Mouse (Mus musculus) heart, embryonic 15.5 days (tissue): Measurements from ENCODE around the gene Olfml2a. TPM values are rescaled to one million over a fixed set of nuclear protein-coding genes. Genes with fewer than 3 reads are reported as not detected.
A peak's percentile ranks its signal among the peaks of the same experiment; 100 is the strongest.

Experiments
- ATAC-seq: fragments of 200-750 bp; cut with Nextera tagmentation; replicated peaks from 2 replicates; pipeline ENCODE4 v1.8.0; 2017; ENCODE audit warnings: low read depth, moderate TSS enrichment; ENCODE audit not compliant: insufficient number of reproducible peaks, insufficient read depth, low FRiP score
- H3K27ac ChIP-seq: fragments of 300-500 bp; sonication (generic); 2 replicates; pipeline ENCODE4 v1.5.1; 2015; ENCODE audit warnings: mild to moderate bottlenecking, inconsistent platforms
- H3K27me3 ChIP-seq: fragments of 300-500 bp; sonication (generic); 2 replicates; pipeline ENCODE4 v1.6.1; 2015; ENCODE audit warnings: inconsistent platforms
- H3K36me3 ChIP-seq: fragments of 300-500 bp; sonication (generic); 2 replicates; pipeline ENCODE4 v1.6.1; 2015; ENCODE audit warnings: mild to moderate bottlenecking, inconsistent platforms
- H3K4me1 ChIP-seq: fragments of 300-500 bp; sonication (generic); replicated peaks from 2 replicates; pipeline ENCODE4 v1.6.1; 2015; ENCODE audit warnings: inconsistent platforms
- H3K4me2 ChIP-seq: fragments of 300-500 bp; sonication (generic); 2 replicates; pipeline ENCODE4 v1.6.1; 2015; ENCODE audit warnings: inconsistent platforms, mild to moderate bottlenecking, moderate library complexity
- H3K4me3 ChIP-seq: fragments of 300-500 bp; sonication (generic); 2 replicates; pipeline ENCODE4 v1.5.1; 2015; ENCODE audit warnings: mild to moderate bottlenecking, inconsistent platforms
- H3K9ac ChIP-seq: fragments of 300-500 bp; sonication (generic); 2 replicates; pipeline ENCODE4 v1.6.1; 2015; ENCODE audit warnings: mild to moderate bottlenecking, inconsistent platforms
- H3K9me3 ChIP-seq: fragments of 300-500 bp; sonication (generic); replicated peaks from 2 replicates; pipeline ENCODE4 v1.6.1; 2016; ENCODE audit warnings: inconsistent platforms
- WGBS: fragments of 180-500 bp; shearing (Covaris S2); methylation state at CpG from one replicate; pipeline ENCODE4 v1.1.7; 2015; ENCODE audit warnings: mixed read lengths; 5-methylcytosine and 5-hydroxymethylcytosine counted together
- polyA plus RNA-seq: library from polyadenylated mRNA; unstranded; fragments of >200 nt; fragmentation: Nextera tagmentation; extraction: Ambion mirVana; gene quantifications from 2 replicates; pipeline ENCODE4 v1.2.1, GENCODE M21; 2015

The Olfml2a gene
- polyA plus RNA-seq, 1 experiment from 2014 or later: 7.2 TPM

DNA sequence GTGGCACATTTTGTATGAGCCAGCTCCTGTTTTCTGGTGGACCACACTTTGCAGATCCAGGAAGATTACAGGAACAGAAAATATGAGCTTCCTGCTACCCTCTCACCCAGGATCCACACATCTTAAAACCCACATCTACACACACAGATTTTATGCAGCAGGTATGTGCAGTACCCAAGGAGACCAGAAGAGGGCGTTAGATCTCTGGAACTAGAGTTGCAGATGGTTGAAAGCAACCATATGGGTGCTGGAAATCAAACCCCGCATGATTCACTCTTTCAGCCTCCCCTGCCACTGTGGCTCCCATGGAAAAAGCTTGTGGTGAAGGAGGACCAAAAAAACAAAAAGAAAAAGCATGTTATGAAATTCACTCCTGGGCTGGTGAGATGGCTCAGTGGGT is 7.3 kb downstream of the Olfml2a start:
- WGBS: 66% methylated on average over 2 of the region's 2 CpGs
- no peak overlapping the region for H3K4me3 ChIP-seq
- no peaks in the 10 kb centered on the region for H3K27me3 ChIP-seq
- H3K4me2 ChIP-seq: no peak overlapping the region
- peaks cover 15% of the 10 kb centered on the region for H3K4me1 ChIP-seq
- no peak overlapping the region for H3K9ac ChIP-seq
- H3K36me3 ChIP-seq: no peaks in the 10 kb centered on the region
- no peak for ATAC-seq
- no peak overlapping the region for H3K27ac ChIP-seq
- no peaks in the 10 kb centered on the region for H3K9me3 ChIP-seq

- WGBS: 81% methylated on average over 14 of the region's 14 CpGs
- Histone ChIP-seq H3K9ac (no peak overlapping the region), H3K4me3 (no peak overlapping the region), H3K27me3 (no peaks in the 10 kb centered on the region), H3K4me2 (no peak overlapping the region), H3K4me1 (peaks cover 3% of the 10 kb centered on the region; the same call in 1 of the 2 replicates), H3K36me3 (no peaks in the 10 kb centered on the region), H3K9me3 (no peaks in the 10 kb centered on the region), H3K27ac (no peak overlapping the region)
- no peak for ATAC-seq
Observed at GRCm38 (mm10) chr2:38941426-38941825, 9.6 kb downstream of the Olfml2a start.

DNA sequence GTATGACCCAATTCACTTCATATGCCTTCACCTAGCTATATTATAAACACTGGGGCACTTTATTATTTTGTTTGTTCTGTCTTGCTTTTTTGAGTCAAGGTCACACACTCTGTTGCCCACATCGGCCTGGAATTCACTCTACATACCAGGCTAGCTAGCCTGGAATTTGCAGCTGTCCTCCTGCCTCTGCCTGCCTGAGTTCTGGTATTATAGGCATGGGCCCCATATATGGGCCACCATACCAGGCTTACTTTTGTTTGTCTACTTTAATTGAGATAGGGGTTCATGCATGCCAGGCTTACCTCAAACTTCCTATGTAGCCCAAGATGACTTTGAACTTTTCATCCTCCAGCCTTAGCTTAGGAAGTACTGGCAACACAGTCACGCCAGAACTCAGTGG is 10.1 kb downstream of the Olfml2a start:
- no peak for ATAC-seq
- WGBS: 68% methylated on average over 2 of the region's 2 CpGs

DNA sequence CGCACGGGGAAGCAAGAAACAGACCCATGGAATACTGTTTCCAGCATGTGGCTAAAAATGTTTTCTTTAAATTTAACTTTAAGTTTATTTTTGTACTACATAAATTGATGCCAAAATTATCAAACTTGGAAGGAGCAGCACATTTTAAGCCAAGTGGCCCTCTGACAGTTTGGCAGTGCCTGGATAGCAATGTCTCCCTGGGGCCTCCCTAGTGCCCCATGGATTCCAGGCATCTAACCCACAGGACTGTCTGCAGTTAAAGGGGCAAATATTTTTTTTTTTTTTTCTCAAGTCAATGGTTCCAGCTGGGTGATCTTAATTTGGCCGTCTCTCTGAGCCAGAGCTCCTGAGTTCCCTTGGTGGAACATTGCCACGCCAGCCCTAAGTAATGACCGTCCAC is 11.4 kb downstream of the Olfml2a start:
- H3K4me3 ChIP-seq: no peak overlapping the region
- 74% methylated on average over 5 of the region's 5 CpGs for WGBS
- no peak for ATAC-seq
- no peaks in the 10 kb centered on the region for H3K27me3 ChIP-seq
- no peaks in the 10 kb centered on the region for H3K9me3 ChIP-seq
- peaks cover 3% of the 10 kb centered on the region for H3K4me1 ChIP-seq
- H3K4me2 ChIP-seq: no peak overlapping the region
- no peaks in the 10 kb centered on the region for H3K36me3 ChIP-seq
- no peak overlapping the region for H3K9ac ChIP-seq
- H3K27ac ChIP-seq: no peak overlapping the region

More for the DNA sequence above, 10.1 kb downstream of the Olfml2a start:
- no peaks in the 10 kb centered on the region for H3K27me3 ChIP-seq
- H3K27ac ChIP-seq: no peak overlapping the region
- peaks cover 3% of the 10 kb centered on the region; the same call in 1 of the 2 replicates for H3K4me1 ChIP-seq
- H3K4me3 ChIP-seq: no peak overlapping the region
- no peaks in the 10 kb centered on the region for H3K9me3 ChIP-seq
- no peak overlapping the region for H3K9ac ChIP-seq
- no peak overlapping the region for H3K4me2 ChIP-seq
- H3K36me3 ChIP-seq: no peaks in the 10 kb centered on the region

DNA sequence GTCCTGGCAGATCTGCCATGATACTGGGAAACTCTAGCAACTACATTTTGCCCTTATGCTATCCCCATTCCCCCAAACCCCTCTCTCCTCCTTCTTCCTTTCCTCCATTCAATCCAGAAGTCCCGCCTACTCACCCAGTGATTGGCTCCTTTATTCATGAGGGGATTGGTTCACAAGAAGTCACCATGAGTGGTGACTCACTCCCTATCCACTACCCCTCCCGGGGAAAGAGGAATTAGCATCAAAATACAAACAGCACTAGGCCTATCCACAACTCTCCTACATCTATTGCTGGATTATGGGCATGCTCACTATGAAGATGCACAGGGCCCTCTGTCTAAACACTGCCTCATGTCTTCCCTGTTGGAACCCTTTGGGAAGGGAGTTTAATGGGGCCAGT is 12.2 kb downstream of the Olfml2a start:
- no peaks in the 10 kb centered on the region for H3K27me3 ChIP-seq
- H3K9ac ChIP-seq: no peak overlapping the region
- peaks cover 3% of the 10 kb centered on the region for H3K4me1 ChIP-seq
- H3K4me2 ChIP-seq: no peak overlapping the region
- H3K9me3 ChIP-seq: no peaks in the 10 kb centered on the region
- H3K4me3 ChIP-seq: no peak overlapping the region
- no peak overlapping the region for H3K27ac ChIP-seq
- no peaks in the 10 kb centered on the region for H3K36me3 ChIP-seq
- no peak for ATAC-seq
- 49% methylated on average over 2 of the region's 2 CpGs for WGBS

- ATAC-seq: 0 out of 2 replicates have a peak, but pooled peaks have one; percentile 6
- Histone ChIP-seq H3K4me3 (no peak overlapping the region), H3K4me2 (no peak overlapping the region), H3K36me3 (no peaks in the 10 kb centered on the region), H3K4me1 (peaks cover 4% of the 10 kb centered on the region), H3K9ac (no peak overlapping the region), H3K27me3 (no peaks in the 10 kb centered on the region), H3K9me3 (no peaks in the 10 kb centered on the region), H3K27ac (no peak overlapping the region)
- 70% methylated on average over 3 of the region's 3 CpGs for WGBS
Observed at GRCm38 (mm10) chr2:38944460-38945161, 12.8 kb downstream of the Olfml2a start.

DNA sequence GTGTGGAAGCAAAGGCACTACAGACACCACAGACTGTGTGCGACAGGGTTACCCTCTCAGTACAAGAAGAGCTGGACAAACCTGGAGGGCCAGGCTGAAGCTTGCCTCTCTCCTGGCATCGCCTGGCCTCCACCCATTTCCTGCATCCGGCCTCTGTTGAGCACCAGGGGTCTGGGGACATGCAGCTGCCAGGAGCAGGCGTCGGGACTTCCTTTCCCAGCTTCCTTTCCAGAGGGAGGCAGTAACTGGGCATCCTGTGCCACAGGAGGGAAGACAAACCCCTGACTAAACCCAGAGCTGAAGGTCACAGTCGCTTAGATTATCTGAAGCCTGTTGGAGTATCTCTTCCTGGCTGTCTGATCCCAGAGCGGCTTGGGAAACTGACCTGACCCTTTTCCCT is 15.8 kb downstream of the Olfml2a start:
- no peaks in the 10 kb centered on the region for H3K9me3 ChIP-seq
- no peaks in the 10 kb centered on the region for H3K27me3 ChIP-seq
- H3K27ac ChIP-seq: peak overlapping the region; percentile 42; the same call in 1 of the 2 replicates
- H3K4me3 ChIP-seq: no peak overlapping the region
- peaks cover 21% of the 10 kb centered on the region for H3K4me1 ChIP-seq
- ATAC-seq: 0 out of 2 replicates have a peak, but pooled peaks have one; percentile 3
- no peaks in the 10 kb centered on the region for H3K36me3 ChIP-seq
- 53% methylated on average over 7 of the region's 7 CpGs for WGBS
- no peak overlapping the region for H3K4me2 ChIP-seq
- no peak overlapping the region for H3K9ac ChIP-seq

DNA sequence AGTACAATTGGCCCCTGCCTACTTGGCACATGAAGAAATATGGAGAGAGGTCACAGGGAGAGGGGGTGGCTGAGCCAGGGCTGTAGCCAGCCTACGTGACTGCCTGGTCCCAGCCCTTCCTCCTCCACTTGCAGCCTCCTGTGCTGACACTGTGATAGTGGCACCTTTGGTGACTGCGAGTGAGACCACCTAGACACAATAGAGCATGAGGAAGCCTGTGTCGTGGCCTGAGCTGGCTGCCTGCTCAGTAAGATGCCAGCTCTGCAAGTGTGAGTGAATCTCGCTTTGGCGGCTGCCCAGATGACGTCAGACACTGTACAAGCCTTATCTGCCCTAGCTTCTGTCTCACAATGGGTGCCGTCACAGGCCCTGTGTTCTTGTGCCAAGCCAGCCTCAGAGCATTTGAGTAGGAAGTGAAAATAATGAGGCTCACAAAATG is 18.5 kb downstream of the Olfml2a start:
- peaks cover 18% of the 10 kb centered on the region for H3K4me1 ChIP-seq
- WGBS: 22% methylated on average over 7 of the region's 7 CpGs
- no peaks in the 10 kb centered on the region for H3K36me3 ChIP-seq
- H3K27me3 ChIP-seq: no peaks in the 10 kb centered on the region
- H3K9me3 ChIP-seq: no peaks in the 10 kb centered on the region
- H3K9ac ChIP-seq: 0 out of 2 replicates have a peak overlapping the region, but pooled peaks have one; percentile 12
- ATAC-seq: peak; percentile 93
- peak overlapping the region; percentile 79 for H3K27ac ChIP-seq
- H3K4me3 ChIP-seq: no peak overlapping the region
- peak overlapping the region; percentile 42 for H3K4me2 ChIP-seq

- 56% methylated on average over 5 of the region's 5 CpGs for WGBS
- Histone ChIP-seq H3K27me3 (no peaks in the 10 kb centered on the region), H3K27ac (no peak overlapping the region), H3K4me3 (no peak overlapping the region), H3K9ac (no peak overlapping the region), H3K36me3 (no peaks in the 10 kb centered on the region), H3K4me2 (no peak overlapping the region), H3K9me3 (no peaks in the 10 kb centered on the region), H3K4me1 (peaks cover 18% of the 10 kb centered on the region)
- ATAC-seq: no peak
Observed at GRCm38 (mm10) chr2:38953152-38953883, 21.5 kb downstream of the Olfml2a start.

- H3K27me3 ChIP-seq: no peaks in the 10 kb centered on the region
- H3K9ac ChIP-seq: no peak overlapping the region
- H3K36me3 ChIP-seq: no peaks in the 10 kb centered on the region
- no peaks in the 10 kb centered on the region for H3K9me3 ChIP-seq
- 65% methylated on average over 2 of the region's 2 CpGs for WGBS
- no peak for ATAC-seq
- H3K27ac ChIP-seq: no peak overlapping the region
- H3K4me2 ChIP-seq: no peak overlapping the region
- no peak overlapping the region for H3K4me3 ChIP-seq
- peaks cover 3% of the 10 kb centered on the region for H3K4me1 ChIP-seq
Observed at GRCm38 (mm10) chr2:38956062-38956461, 24.3 kb downstream of the Olfml2a start.

DNA sequence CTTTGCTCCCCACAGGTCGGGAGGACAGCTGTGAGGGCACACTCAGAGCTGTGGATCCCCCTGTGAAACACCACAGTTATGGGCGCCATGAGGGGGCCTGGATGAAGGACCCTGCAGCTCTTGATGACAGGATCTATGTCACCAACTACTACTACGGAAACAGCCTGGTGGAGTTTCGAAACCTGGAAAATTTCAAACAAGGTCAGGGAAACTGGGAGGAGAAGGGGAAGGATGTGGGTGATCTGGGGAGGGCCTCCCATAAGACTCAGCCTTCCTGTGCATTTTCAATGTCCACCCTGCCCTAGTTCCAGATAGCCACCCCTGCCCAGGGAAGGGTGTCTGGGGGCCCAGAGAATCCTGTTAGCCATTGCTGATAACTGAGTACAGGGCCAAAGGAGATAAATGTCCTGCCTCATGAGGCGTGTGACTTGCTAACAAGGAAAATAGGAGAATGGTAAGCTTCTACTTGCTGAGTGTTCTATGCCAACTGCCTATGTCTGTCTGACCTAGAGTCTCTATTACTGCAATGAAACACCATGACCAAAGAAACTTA is 26.0 kb downstream of the Olfml2a start:
- no peak overlapping the region for H3K4me2 ChIP-seq
- no peak overlapping the region for H3K9ac ChIP-seq
- H3K4me1 ChIP-seq: no peaks in the 10 kb centered on the region; the same call in 1 of the 2 replicates
- no peaks in the 10 kb centered on the region for H3K27me3 ChIP-seq
- no peaks in the 10 kb centered on the region for H3K9me3 ChIP-seq
- no peak overlapping the region for H3K27ac ChIP-seq
- ATAC-seq: no peak
- 68% methylated on average over 5 of the region's 5 CpGs for WGBS
- no peaks in the 10 kb centered on the region for H3K36me3 ChIP-seq
- no peak overlapping the region for H3K4me3 ChIP-seq
